Mouse (Mus musculus) central nervous system, embryonic 18 days (tissue): ENCODE results near the gene Hint3. TPM values are rescaled to one million over a fixed set of nuclear protein-coding genes. Genes with fewer than 3 reads are reported as not detected.

ENCODE experiments used
- polyA plus RNA-seq: library from polyadenylated mRNA; depleted of rRNA; stranded (reverse); fragments of >200 nt; gene quantifications from 2 replicates; pipeline ENCODE4 v1.2.3, GENCODE M21; 2012; rRNA removed

The Hint3 gene
- polyA plus RNA-seq = 11.0 and 11.2 TPM in 2 replicates

DNA sequence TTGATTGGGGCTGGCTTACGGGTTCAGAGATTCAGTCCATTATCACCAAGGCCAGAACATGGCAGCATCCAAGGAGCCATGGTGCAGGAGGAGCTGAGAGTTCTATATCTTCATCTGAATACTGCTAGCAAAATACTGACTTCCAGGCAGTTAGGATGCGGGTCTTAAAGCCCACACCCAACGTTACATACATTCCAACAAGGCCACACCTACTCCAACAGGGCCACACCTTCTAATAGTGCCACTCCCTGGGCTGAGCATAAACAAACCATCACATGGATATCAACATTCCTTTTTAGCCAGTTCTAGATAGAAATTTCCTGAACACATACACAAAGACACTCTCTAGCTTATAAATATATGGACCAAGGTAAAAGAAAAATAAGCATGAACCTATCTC is at the start of gene Hint3:
TSS of gene Hint3 (minus strand) at position 120 of the 400 bp plus-strand sequence.

DNA sequence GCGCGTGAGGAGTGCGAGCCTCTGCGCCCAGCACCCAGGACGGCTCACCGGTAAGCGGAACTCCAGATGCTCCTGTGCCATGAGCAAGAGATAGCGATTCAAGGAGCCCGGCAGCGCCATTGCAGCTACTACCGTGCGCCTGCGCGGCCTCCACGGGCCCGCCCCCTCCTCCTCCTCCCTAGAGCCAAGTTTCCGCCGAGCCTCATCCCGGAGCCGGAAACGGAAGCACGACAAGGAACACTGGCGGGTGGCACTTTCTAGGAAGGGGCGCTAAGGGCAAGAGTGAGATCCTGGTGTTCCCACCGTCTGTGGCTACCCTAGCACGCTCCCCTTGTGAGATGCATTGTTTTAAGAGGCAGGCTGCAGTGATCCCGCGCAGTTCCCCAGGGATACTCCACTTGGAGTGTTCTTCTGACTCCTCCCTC is 28.9 kb downstream of the Hint3 start, which contains the start of gene Trmt11:
TSS of gene Trmt11 (minus strand) at position 208 of the 425 bp plus-strand sequence.

Other genes starting within 250 kb of the Hint3 start
- 6.4 and 6.6 TPM in 2 replicates for gene Trmt11, start 28.9 kb downstream of the Hint3 start, polyA plus RNA-seq
- 28.4 and 29.7 TPM in 2 replicates for gene Ncoa7, start 173.7 kb upstream of the Hint3 start, polyA plus RNA-seq
- 6.9 and 8.0 TPM in 2 replicates for gene Hey2, start 213.2 kb upstream of the Hint3 start, polyA plus RNA-seq